Mouse (Mus musculus) stomach, embryonic 16.5 days (tissue): ENCODE results near the gene Ddhd1. TPM values are rescaled to one million over a fixed set of nuclear protein-coding genes. Genes with fewer than 3 reads are reported as not detected.

Source experiments
- ATAC-seq: fragments of 200-750 bp; cut with Nextera tagmentation; 2 replicates; pipeline ENCODE4 v1.8.0; 2017; ENCODE audit warnings: moderate number of reproducible peaks, moderate TSS enrichment; ENCODE audit not compliant: insufficient read depth, low FRiP score
- H3K27ac ChIP-seq: fragments of 300-500 bp; sonication (generic); 2 replicates; pipeline ENCODE4 v1.5.1; 2014; ENCODE audit warnings: low read length
- H3K27me3 ChIP-seq: fragments of 300-500 bp; sonication (generic); 2 replicates; pipeline ENCODE4 v1.6.1; 2014; ENCODE audit warnings: low read length, control low read depth, mixed read lengths; ENCODE audit not compliant: control insufficient read depth, insufficient read depth
- H3K36me3 ChIP-seq: fragments of 300-500 bp; sonication (generic); 2 replicates; pipeline ENCODE4 v1.6.1; 2014; ENCODE audit warnings: low read length; ENCODE audit not compliant: control insufficient read depth, insufficient read depth
- H3K4me1 ChIP-seq: fragments of 300-500 bp; sonication (generic); 2 replicates; pipeline ENCODE4 v1.6.1; 2014; ENCODE audit warnings: low read length, control low read depth, mixed read lengths; ENCODE audit not compliant: control insufficient read depth, insufficient read depth
- H3K4me2 ChIP-seq: fragments of 300-500 bp; sonication (generic); 2 replicates; pipeline ENCODE4 v1.6.1; 2014; ENCODE audit warnings: low read depth, low read length, mixed read lengths
- H3K4me3 ChIP-seq: fragments of 300-500 bp; sonication (generic); replicated peaks from 2 replicates; pipeline ENCODE4 v1.5.1; 2014; ENCODE audit warnings: mild to moderate bottlenecking, low read length
- H3K9ac ChIP-seq: fragments of 300-500 bp; sonication (generic); 2 replicates; pipeline ENCODE4 v1.6.1; 2014; ENCODE audit warnings: low read length
- H3K9me3 ChIP-seq: fragments of 300-500 bp; sonication (generic); replicated peaks from 2 replicates; pipeline ENCODE4 v1.6.1; 2016; ENCODE audit warnings: low read length, control low read depth; ENCODE audit not compliant: control insufficient read depth
- WGBS: fragments of 180-500 bp; shearing (Covaris S2); extraction: QIAGEN DNeasy Blood & Tissue Kit; methylation state at CpG from one replicate; pipeline ENCODE4 v1.1.7; 2014; 5-methylcytosine and 5-hydroxymethylcytosine counted together
- polyA plus RNA-seq: library from polyadenylated mRNA; unstranded; fragments of >200 nt; fragmentation: Nextera tagmentation; extraction: Ambion mirVana; gene quantifications from 2 replicates; pipeline ENCODE4 v1.2.1, GENCODE M21; 2015

Ddhd1 gene
- polyA plus RNA-seq, 1 experiment from 2014 or later: 5.2 TPM

DNA sequence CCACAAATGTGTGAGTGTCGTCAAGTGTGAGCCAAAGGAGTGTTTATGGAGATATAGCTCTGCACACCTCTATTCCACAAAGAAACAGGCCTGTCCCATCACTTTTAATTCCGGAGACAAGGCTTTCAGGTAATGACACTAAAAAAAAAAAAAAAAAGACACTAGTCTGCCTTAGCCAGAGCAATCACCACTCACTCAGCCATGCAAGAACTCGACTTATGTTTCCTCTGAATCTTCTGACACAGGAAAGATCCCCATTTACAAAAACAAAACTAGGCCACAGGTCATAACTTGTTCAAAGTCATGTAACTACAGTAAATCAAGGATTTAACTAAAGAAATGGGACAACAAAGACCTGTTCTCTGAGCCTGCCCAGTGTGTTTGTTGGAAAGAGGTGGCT is 9.8 kb downstream of the Ddhd1 start:
- no peaks in the 10 kb centered on the region for H3K9me3 ChIP-seq
- peak overlapping the region; percentile 9; the same call in 1 of the 2 replicates for H3K27ac ChIP-seq
- no peak overlapping the region for H3K4me3 ChIP-seq
- no peaks in the 10 kb centered on the region for H3K36me3 ChIP-seq
- H3K27me3 ChIP-seq: no peaks in the 10 kb centered on the region
- no peak overlapping the region for H3K4me2 ChIP-seq
- WGBS: 71% methylated on average over 3 of the region's 3 CpGs
- no peaks in the 10 kb centered on the region for H3K4me1 ChIP-seq
- no peak for ATAC-seq
- no peak overlapping the region for H3K9ac ChIP-seq

DNA sequence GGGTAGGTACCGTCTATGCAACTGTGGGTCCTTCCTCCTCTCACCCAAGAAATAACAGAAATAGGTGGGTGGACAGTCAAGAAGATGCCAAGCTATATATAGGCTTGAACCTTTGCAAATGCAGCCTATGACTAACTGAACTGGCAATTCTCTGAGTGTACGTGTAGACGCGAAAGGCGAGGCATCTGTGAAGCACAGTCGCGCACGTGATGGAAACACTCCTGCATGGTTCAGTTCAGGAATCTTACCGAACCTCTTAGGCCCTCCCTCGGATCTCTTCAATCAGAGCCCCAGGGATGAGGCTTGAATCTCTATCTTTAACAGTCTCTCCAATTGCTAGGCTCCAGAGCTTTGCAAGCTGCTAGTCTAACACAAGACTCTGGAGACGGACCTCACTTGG is 10.3 kb downstream of the Ddhd1 start:
- Histone ChIP-seq H3K36me3 (no peaks in the 10 kb centered on the region), H3K27me3 (no peaks in the 10 kb centered on the region), H3K4me3 (no peak overlapping the region), H3K9ac (no peak overlapping the region), H3K4me2 (no peak overlapping the region), H3K4me1 (no peaks in the 10 kb centered on the region), H3K27ac (peak overlapping the region; percentile 9; the same call in 1 of the 2 replicates), H3K9me3 (no peaks in the 10 kb centered on the region)
- WGBS: 87% methylated on average over 11 of the region's 11 CpGs
- no peak for ATAC-seq

- H3K27ac ChIP-seq: no peak overlapping the region
- H3K27me3 ChIP-seq: no peaks in the 10 kb centered on the region
- no peak overlapping the region for H3K4me3 ChIP-seq
- H3K9me3 ChIP-seq: no peaks in the 10 kb centered on the region
- 56% methylated on average over 7 of the region's 7 CpGs for WGBS
- no peak for ATAC-seq
- H3K4me2 ChIP-seq: no peak overlapping the region
- no peaks in the 10 kb centered on the region for H3K36me3 ChIP-seq
- H3K9ac ChIP-seq: no peak overlapping the region
- H3K4me1 ChIP-seq: no peaks in the 10 kb centered on the region
Measured at GRCm38 (mm10) chr14:45647175-45647574, 10.8 kb downstream of the Ddhd1 start.

DNA sequence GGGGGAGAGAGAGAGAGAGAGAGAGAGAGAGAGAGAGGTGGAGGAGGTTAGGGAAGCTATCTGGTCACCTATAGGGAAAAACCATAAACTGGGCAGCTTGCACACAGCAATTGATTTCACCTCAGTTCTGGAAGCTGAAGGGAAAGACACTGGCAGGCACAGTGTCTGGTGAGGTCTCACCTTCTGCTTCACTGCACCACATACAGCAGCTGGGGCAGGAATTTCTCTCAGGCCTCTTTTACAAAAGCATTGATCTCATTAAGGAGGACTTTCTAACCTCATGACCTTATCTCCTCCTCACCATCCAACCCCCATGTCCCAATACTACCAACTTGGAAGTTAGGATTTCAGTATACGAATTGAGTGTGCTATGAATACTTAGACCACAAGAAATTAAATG is 13.2 kb downstream of the Ddhd1 start:
- H3K9ac ChIP-seq: no peak overlapping the region
- no peak overlapping the region for H3K4me2 ChIP-seq
- no peak overlapping the region for H3K27ac ChIP-seq
- no peak for ATAC-seq
- no peak overlapping the region for H3K4me3 ChIP-seq
- no peaks in the 10 kb centered on the region for H3K4me1 ChIP-seq
- no peaks in the 10 kb centered on the region for H3K36me3 ChIP-seq
- H3K27me3 ChIP-seq: no peaks in the 10 kb centered on the region
- no peaks in the 10 kb centered on the region for H3K9me3 ChIP-seq
- 87% methylated on average over 1 of the region's 1 CpGs for WGBS

- no peaks in the 10 kb centered on the region for H3K36me3 ChIP-seq
- H3K4me3 ChIP-seq: no peak overlapping the region
- WGBS: 57% methylated on average over 7 of the region's 7 CpGs
- no peak overlapping the region for H3K9ac ChIP-seq
- no peaks in the 10 kb centered on the region for H3K9me3 ChIP-seq
- H3K27me3 ChIP-seq: no peaks in the 10 kb centered on the region
- ATAC-seq: no peak
- H3K4me1 ChIP-seq: no peaks in the 10 kb centered on the region
- H3K4me2 ChIP-seq: no peak overlapping the region
- H3K27ac ChIP-seq: no peak overlapping the region
Measured at GRCm38 (mm10) chr14:45644202-45644601, 13.7 kb downstream of the Ddhd1 start.

DNA sequence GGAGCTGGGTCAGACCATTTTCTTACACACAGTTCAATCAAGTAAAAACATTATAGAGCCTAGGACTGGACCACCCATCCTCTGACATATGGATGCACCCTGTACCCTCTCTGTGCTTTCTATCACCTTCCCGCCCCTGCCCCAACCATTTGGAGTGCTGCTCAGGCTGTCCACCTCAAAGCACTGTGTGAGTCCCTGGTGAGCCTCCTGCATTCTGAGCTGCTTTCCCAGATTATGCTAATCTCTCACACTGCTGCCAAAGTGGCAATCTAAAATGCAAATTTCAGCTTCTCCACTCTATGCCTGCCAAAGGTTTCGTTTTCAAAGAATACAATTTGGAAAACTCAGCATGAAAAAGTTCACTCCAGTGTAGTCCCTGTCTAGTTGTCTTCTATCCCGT is 14.5 kb downstream of the Ddhd1 start:
- WGBS: 64% methylated on average over 3 of the region's 3 CpGs
- no peak overlapping the region for H3K27ac ChIP-seq
- no peak for ATAC-seq
- H3K4me2 ChIP-seq: no peak overlapping the region
- H3K36me3 ChIP-seq: no peaks in the 10 kb centered on the region
- no peaks in the 10 kb centered on the region for H3K27me3 ChIP-seq
- no peaks in the 10 kb centered on the region for H3K9me3 ChIP-seq
- no peaks in the 10 kb centered on the region for H3K4me1 ChIP-seq
- no peak overlapping the region for H3K9ac ChIP-seq
- H3K4me3 ChIP-seq: no peak overlapping the region

GRCm38 (mm10) chr14:45642795-45643194 is 15.1 kb downstream of the Ddhd1 start:
- H3K4me2 ChIP-seq: no peak overlapping the region
- no peak overlapping the region for H3K27ac ChIP-seq
- WGBS: 77% methylated on average over 5 of the region's 5 CpGs
- no peak overlapping the region for H3K4me3 ChIP-seq
- ATAC-seq: no peak
- no peaks in the 10 kb centered on the region for H3K9me3 ChIP-seq
- no peaks in the 10 kb centered on the region for H3K4me1 ChIP-seq
- no peaks in the 10 kb centered on the region for H3K36me3 ChIP-seq
- H3K27me3 ChIP-seq: no peaks in the 10 kb centered on the region
- H3K9ac ChIP-seq: no peak overlapping the region

- WGBS: 70% methylated on average over 9 of the region's 9 CpGs
- peak; percentile 29; the same call in 1 of the 2 replicates for ATAC-seq
Measured at GRCm38 (mm10) chr14:45642217-45642616, 15.7 kb downstream of the Ddhd1 start.

GRCm38 (mm10) chr14:45638717-45639116 is 19.2 kb downstream of the Ddhd1 start:
- WGBS: 68% methylated on average over 5 of the region's 5 CpGs
- no peak for ATAC-seq

More at GRCm38 (mm10) chr14:45642217-45642616, 15.7 kb downstream of the Ddhd1 start:
- H3K4me1 ChIP-seq: no peaks in the 10 kb centered on the region
- no peak overlapping the region for H3K9ac ChIP-seq
- H3K36me3 ChIP-seq: no peaks in the 10 kb centered on the region
- H3K4me3 ChIP-seq: no peak overlapping the region
- no peaks in the 10 kb centered on the region for H3K27me3 ChIP-seq
- H3K4me2 ChIP-seq: no peak overlapping the region
- no peak overlapping the region for H3K27ac ChIP-seq
- no peaks in the 10 kb centered on the region for H3K9me3 ChIP-seq

DNA sequence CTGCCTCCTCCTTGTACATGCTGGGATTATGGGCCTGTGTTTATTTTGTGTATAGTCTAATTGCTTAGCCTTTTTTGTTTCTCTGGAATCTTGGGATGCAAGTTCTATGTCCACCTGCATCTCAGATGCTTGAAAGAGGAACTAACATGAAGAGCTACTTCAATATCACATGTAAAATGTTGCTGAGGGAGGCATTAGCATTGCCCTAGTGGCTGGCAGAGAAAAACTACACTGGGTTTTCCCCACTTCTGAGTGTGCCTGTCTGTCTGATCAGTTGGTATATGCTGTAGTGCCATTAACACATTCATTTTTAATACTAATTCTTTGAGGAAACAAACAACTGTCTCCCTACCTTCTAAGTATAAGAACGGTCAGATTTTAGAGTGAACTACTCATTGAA is 22.4 kb downstream of the Ddhd1 start:
- no peaks in the 10 kb centered on the region for H3K9me3 ChIP-seq
- no peaks in the 10 kb centered on the region for H3K36me3 ChIP-seq
- no peak overlapping the region for H3K4me2 ChIP-seq
- WGBS: 92% methylated on average over 1 of the region's 1 CpGs
- H3K9ac ChIP-seq: no peak overlapping the region
- no peak for ATAC-seq
- H3K27me3 ChIP-seq: no peaks in the 10 kb centered on the region
- H3K4me3 ChIP-seq: no peak overlapping the region
- no peak overlapping the region for H3K27ac ChIP-seq
- no peaks in the 10 kb centered on the region for H3K4me1 ChIP-seq

More at GRCm38 (mm10) chr14:45638717-45639116, 19.2 kb downstream of the Ddhd1 start:
- no peaks in the 10 kb centered on the region for H3K27me3 ChIP-seq
- H3K4me2 ChIP-seq: no peak overlapping the region
- H3K36me3 ChIP-seq: no peaks in the 10 kb centered on the region
- H3K9me3 ChIP-seq: no peaks in the 10 kb centered on the region
- H3K27ac ChIP-seq: no peak overlapping the region
- H3K9ac ChIP-seq: no peak overlapping the region
- H3K4me1 ChIP-seq: no peaks in the 10 kb centered on the region
- H3K4me3 ChIP-seq: no peak overlapping the region
